Mouse (Mus musculus): ENCODE results near the gene Cgas.
"Not testable (repeated sequence)": the region's sequence is repeated elsewhere in the genome, so short reads cannot be mapped to it uniquely, and the experiment has no call there.

Cgas gene
- long read RNA-seq, experiment 1, partial matches to known transcripts: 0 of 1 reads
- long read RNA-seq, experiment 1, other reads (novel, unspliced or antisense): 1 of 1 reads
- long read RNA-seq, experiment 2, full-length matches to known transcripts: 1 of 1 reads
- long read RNA-seq, experiment 2, partial matches to known transcripts: 0 of 1 reads
- long read RNA-seq, experiment 2, other reads (novel, unspliced or antisense): 0 of 1 reads

DNA sequence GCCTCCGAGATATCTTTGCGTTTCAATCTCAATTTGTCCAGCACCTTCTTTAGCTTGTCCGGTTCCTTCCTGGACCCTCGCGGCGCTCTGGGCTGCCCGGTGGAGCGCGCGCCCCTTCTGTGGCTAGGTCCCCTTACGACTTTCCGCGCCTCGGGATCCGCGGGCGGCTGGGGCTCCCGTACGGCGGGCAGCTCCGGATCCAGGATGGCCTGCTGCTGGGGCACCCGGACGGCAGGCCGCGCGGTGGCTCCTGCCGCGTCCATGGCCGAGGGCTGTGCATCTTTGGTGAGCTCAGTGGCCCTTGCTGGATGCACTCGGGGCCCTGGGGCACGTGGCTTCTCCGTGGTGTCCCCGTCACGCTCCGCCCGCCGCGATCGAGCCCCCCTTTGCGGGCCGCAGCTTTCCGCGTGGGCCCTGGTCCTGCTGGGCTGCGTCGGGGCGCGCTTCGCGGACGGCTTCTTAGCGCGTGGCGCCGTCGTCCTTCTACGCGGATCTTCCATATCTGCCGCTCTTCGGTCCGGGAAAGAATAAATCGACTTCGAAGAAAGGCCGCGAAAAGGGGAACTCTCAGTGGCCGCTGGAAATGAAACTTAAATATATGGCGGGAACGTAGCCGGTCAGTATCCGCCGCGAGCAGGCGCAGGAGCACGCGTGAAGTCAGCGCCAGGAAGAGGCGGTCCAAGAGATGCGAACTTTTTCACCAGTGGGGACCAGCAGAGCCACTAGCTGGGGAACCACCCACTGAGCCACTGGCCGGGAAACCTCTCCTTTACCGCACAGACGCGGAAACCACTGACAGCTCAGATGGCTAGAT, at the start of gene Cgas:
Gene Cgas, minus strand, starts transcription at position 659 of the 814 bp plus-strand sequence.
- intact Hi-C loops (cut with DNase I): no loop called here

- intact Hi-C loops (cut with DNase I): no loop called here
These were observed 49.2 kb upstream of the Cgas start for GRCm38 (mm10) chr9:78492254-78492653.

DNA sequence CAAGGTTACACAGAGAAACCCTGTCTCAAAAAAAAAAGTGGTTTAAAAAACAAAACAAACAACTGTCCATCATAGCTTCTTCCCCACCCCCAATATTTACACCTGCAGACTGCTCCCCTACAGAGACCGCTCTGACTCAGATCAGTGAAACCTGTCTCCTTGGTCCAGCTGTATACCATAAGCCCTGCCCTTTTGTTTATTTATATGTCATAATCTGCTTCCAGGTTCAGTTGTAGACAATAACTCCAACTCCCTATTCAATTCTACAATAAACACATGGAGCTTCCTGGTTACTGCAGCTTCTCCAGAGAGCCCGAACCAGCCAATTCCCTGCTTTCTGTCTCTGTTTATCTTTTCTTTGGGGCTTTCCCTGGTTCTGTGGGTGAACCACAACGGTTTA, 48.1 kb upstream of the Cgas start:
- intact Hi-C loops (cut with DNase I): no loop called here

DNA sequence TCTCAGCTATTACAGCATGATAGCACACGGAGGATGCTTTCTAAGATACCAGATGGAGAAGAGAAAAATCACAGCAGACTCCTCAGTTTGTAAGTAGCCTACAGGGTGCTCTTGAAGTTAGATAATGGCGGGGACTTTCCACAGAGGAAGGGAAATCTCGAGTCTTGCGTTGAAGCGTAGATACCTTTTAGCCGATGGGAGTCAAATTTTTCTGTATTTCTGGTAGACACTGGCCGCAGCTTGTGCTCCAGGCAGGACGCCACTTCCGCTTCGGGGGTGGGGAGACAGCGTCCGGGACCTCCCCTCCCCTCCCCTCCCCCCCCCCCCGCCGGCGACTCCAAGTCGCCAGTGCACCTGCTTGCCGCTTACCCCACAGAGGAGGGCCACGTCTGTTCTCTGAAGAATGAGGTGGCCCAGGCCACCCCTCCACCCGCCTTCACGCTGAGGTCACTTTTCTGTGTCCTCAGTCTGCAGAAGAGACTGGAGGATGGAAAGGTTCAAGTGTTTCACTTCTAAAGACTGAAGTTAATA, 45.9 kb upstream of the Cgas start, which contains the start of gene Eef1a1:
Gene Eef1a1, minus strand, starts transcription at position 262 of the 531 bp plus-strand sequence.
- intact Hi-C loops (cut with DNase I): no loop called here

DNA sequence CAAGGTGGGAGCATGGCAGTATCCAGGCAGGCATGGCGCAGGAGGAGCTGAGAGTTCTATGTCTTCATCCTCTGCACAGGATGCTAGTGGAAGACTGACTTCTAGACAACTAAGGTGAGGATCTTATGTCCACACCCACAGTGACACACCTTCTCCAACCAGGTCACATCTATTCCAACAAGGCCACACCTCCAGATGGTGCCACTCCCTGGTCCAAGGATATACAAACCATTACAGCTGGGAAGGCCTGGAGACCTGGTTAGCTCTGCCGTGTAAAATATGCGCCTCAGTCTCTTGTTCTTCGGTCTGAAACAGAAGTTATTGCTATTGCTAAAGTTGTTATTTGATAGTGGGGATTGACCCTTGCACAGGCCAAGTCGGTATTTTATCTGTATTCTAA, 45.0 kb upstream of the Cgas start:
- intact Hi-C loops (cut with DNase I): not testable (repeated sequence)

- intact Hi-C loops (cut with DNase I): no loop called here
These were observed 41.6 kb upstream of the Cgas start for GRCm38 (mm10) chr9:78484660-78485059.

- intact Hi-C loops (cut with DNase I): no loop called here
These were observed 39.3 kb upstream of the Cgas start for GRCm38 (mm10) chr9:78482386-78482785.

DNA sequence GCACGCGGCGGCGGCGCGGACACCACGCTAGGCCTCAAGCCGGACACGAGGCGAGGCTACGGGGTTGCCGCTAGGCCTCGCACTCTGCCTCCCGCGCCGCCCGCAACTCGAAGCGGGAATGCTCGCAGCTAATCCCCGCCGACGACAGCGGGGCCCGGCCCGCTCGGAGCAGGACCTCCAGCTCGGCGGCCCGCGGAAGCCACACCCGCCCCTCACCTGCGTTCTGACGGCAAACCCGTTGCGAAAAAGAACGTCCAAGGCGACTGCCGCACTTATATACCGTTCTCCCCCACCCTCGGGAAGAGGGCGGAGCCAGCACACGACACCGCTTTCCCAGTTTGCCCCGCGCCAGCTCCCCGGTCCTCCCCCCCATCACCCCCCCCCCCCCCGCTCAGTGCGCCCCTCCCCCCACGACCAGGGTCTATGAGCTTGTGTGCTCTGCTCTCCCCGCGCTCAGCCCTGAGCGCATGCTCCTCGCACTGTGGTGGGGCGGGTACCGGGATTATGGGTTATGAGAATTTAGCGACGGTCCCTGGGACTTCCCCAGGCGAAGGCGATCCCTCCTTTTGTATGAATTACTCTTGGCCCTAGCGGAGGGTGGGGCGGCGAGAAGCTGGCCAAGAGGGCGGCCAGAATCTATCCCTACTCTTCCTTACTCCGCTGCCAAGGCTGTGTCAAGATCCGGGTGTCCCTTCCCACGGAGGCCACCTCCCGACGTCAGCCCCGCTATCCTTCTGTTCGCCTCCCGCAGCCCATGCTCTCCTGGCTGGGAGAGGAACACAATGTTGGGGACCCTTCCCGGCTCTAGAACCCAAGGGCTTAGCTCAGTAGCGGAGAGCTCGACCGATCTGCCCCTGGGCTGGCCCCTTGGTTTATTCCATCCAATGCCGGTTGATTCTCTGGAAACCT, 38.6 kb upstream of the Cgas start:
- intact Hi-C loops (cut with DNase I): loop anchor here (2.0 kb wide), 1 partner anchor 45 kb away; no protein-coding TSS in a partner anchor

- intact Hi-C loops (cut with DNase I): loop anchor here (2.0 kb wide), 1 partner anchor 46 kb away; no protein-coding TSS in a partner anchor
These were observed 37.8 kb upstream of the Cgas start for GRCm38 (mm10) chr9:78480706-78481358.

DNA sequence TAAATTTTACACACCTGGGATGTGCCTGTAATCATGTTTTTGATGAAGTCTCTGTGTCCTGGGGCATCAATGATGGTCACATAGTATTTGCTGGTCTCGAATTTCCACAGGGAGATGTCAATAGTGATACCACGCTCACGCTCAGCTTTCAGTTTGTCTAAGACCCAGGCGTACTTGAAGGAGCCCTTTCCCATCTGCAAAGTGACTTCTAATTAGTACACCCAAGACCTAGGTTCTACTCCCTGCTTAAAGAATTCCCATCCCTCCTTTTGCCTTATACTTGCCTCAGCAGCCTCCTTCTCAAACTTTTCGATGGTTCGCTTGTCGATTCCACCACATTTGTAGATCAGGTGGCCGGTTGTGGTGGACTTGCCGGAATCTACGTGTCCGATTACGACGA, 37.2 kb upstream of the Cgas start:
- intact Hi-C loops (cut with DNase I): loop anchor here (2.0 kb wide), 1 partner anchor 47 kb away; no protein-coding TSS in a partner anchor

DNA sequence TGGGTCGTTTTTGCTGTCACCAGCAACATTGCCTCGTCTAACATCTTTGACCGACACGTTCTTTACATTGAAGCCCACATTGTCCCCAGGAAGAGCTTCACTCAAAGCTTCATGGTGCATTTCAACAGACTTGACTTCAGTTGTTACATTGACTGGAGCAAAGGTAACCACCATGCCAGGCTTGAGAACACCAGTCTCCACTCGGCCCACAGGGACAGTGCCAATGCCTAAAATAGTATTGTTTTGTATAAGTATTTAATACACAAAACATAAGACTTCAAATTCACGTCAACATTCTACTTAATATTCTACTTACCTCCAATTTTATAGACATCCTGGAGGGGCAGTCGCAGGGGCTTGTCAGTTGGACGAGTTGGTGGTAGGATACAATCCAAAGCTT, 36.3 kb upstream of the Cgas start:
- intact Hi-C loops (cut with DNase I): not testable (repeated sequence)

GRCm38 (mm10) chr9:78478009-78478605, 35.1 kb upstream of the Cgas start:
- intact Hi-C loops (cut with DNase I): not testable (repeated sequence)

DNA sequence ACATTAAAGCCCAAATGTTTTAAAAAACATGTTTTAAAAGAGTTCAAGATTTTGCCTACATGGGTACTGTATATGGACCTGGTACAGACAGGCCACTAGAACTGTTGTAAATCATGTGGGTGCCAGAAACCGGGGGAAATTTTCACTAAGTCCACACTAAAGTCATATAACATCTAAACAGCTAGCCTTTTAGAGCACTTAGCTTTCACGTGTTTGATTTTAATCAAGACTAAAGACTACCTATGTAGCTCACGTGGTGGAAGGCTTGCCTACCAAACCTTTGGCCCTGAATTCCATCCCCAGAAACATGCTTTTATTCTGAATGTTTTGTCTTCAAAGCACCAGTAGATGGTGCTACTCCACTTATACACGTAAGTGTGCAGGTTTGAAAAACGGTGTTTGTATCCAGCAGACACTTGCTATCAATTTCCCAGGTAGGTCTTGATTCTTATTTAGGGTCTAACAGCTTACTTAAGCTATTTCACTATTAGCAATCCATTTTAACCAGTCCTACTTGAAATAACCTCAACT, 34.0 kb upstream of the Cgas start:
- intact Hi-C loops (cut with DNase I): no loop called here

- intact Hi-C loops (cut with DNase I): no loop called here
These were observed 33.5 kb upstream of the Cgas start for GRCm38 (mm10) chr9:78476531-78477020.

GRCm38 (mm10) chr9:78475873-78476272, 32.8 kb upstream of the Cgas start:
- intact Hi-C loops (cut with DNase I): no loop called here

- intact Hi-C loops (cut with DNase I): no loop called here
These were observed 32.3 kb upstream of the Cgas start for GRCm38 (mm10) chr9:78475383-78475780.

- intact Hi-C loops (cut with DNase I): loop anchor here (5.0 kb wide), 1 partner anchor 77 kb away; no protein-coding TSS in a partner anchor
These were observed 31.8 kb upstream of the Cgas start for GRCm38 (mm10) chr9:78474771-78475382.

DNA sequence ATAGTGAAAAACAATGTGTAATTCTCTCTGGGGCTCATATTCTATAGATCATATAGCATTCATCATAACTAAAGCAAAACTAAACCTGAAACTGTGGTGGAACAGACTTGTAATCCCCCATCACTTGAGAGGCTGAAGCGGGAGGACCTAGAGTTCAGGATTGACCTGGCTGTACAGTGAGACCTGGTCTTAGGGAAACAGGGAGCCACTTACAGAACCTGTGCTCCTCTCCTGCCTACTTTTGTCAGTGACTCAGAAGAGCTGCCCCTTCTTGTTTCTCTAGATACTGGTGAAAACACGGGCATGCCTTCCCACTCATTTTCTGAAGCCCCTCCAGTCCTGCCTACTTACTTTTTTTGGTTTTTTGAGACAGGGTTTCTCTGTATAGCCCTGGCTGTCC, 31.2 kb upstream of the Cgas start:
- intact Hi-C loops (cut with DNase I): loop anchor here (5.0 kb wide), 1 partner anchor 78 kb away; no protein-coding TSS in a partner anchor

- intact Hi-C loops (cut with DNase I): loop anchor here (5.0 kb wide), 1 partner anchor 79 kb away; no protein-coding TSS in a partner anchor
These were observed 30.6 kb upstream of the Cgas start for GRCm38 (mm10) chr9:78473588-78473987.
